Comparison of ENCODE assay signal across 11 mouse cellular contexts in the genomic region with DNA sequence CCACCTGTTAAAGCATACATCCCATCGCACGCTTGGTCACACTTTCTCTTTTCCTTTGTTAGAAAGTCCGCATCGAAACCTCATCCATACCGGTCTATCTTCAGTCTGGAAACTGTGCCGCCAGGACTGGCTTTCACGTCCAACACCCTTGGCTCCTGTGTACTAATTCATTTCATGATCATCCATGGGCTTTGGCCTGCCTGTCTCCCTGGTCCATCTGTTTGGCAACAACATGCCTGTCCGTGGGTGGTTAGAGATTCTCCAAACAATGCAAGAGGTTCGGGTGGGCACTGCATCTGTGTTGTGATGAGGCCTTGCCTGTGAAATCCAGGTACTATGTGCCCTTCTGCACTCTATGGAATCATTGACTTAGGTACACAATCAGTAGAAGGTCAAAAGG.
"Had no signal": no experiment of that assay in that cellular context is flagged by ENCODE, and none has a peak within 500 bp of the region (broad histone marks: within the 10 kb centered on the region; RNA-seq: fewer than 3 reads in every experiment).

No protein-coding gene starts in this region.

- DNase-seq: liver; liver, embryonic 13.5 days; liver, postnatal 0 days; lung, adult 18-20 months; lung, adult 2 months; lung, embryonic 14.5 days; lung, postnatal 10 days; lung, postnatal 14 days; lung, postnatal 36 days; lung, postnatal 4 days; midbrain, embryonic 14.5 days had no signal
